Mouse (Mus musculus): ENCODE results near the gene Fuz. TPM values are rescaled to one million over a fixed set of nuclear protein-coding genes. Genes with fewer than 3 reads are reported as not detected.

Fuz gene
- total RNA-seq (2017): 22.1 and 29.9 TPM in 2 replicates

GRCm38 (mm10) chr7:44895593-44896434 lies at the start of gene Fuz:
Gene Fuz (plus strand): TSS chr7:44896079.
- ATAC-seq (ENCODE audit: extremely low read depth, insufficient number of reproducible peaks, low FRiP score, poor library complexity, severe bottlenecking): peak; percentile 70

GRCm38 (mm10) chr7:44846804-44847203 lies 49.1 kb upstream of the Fuz start:
- no peak for ATAC-seq (ENCODE audit: extremely low read depth, insufficient number of reproducible peaks, low FRiP score, poor library complexity, severe bottlenecking)

- no peak for ATAC-seq (ENCODE audit: extremely low read depth, insufficient number of reproducible peaks, low FRiP score, poor library complexity, severe bottlenecking)
These were observed 48.1 kb upstream of the Fuz start for GRCm38 (mm10) chr7:44847772-44848171.

GRCm38 (mm10) chr7:44848561-44849415 lies 47.1 kb upstream of the Fuz start, which contains the start of the genes Akt1s1 and Tbc1d17:
Gene Akt1s1 (plus strand): TSS chr7:44848991.
Gene Tbc1d17 (minus strand): TSS chr7:44849079.
- ATAC-seq (ENCODE audit: extremely low read depth, insufficient number of reproducible peaks, low FRiP score, poor library complexity, severe bottlenecking): peak; percentile 70

- peak; percentile 39 for ATAC-seq (ENCODE audit: extremely low read depth, insufficient number of reproducible peaks, low FRiP score, poor library complexity, severe bottlenecking)
These were observed 46.3 kb upstream of the Fuz start for GRCm38 (mm10) chr7:44849416-44850111.

- ATAC-seq (ENCODE audit: extremely low read depth, insufficient number of reproducible peaks, low FRiP score, poor library complexity, severe bottlenecking): no peak
These were observed 45.7 kb upstream of the Fuz start for GRCm38 (mm10) chr7:44850146-44850545.

- ATAC-seq (ENCODE audit: extremely low read depth, insufficient number of reproducible peaks, low FRiP score, poor library complexity, severe bottlenecking): no peak
These were observed 44.9 kb upstream of the Fuz start for GRCm38 (mm10) chr7:44850789-44851624.

- no peak for ATAC-seq (ENCODE audit: extremely low read depth, insufficient number of reproducible peaks, low FRiP score, poor library complexity, severe bottlenecking)
These were observed 44.1 kb upstream of the Fuz start for GRCm38 (mm10) chr7:44851625-44852234.

- ATAC-seq (ENCODE audit: extremely low read depth, insufficient number of reproducible peaks, low FRiP score, poor library complexity, severe bottlenecking): no peak
These were observed 43.4 kb upstream of the Fuz start for GRCm38 (mm10) chr7:44852259-44853027.

- ATAC-seq (ENCODE audit: extremely low read depth, insufficient number of reproducible peaks, low FRiP score, poor library complexity, severe bottlenecking): no peak
These were observed 42.8 kb upstream of the Fuz start for GRCm38 (mm10) chr7:44853065-44853464.

GRCm38 (mm10) chr7:44853596-44854355 lies 42.1 kb upstream of the Fuz start:
- ATAC-seq (ENCODE audit: extremely low read depth, insufficient number of reproducible peaks, low FRiP score, poor library complexity, severe bottlenecking): no peak

- ATAC-seq (ENCODE audit: extremely low read depth, insufficient number of reproducible peaks, low FRiP score, poor library complexity, severe bottlenecking): peak; percentile 22
These were observed 41.4 kb upstream of the Fuz start for GRCm38 (mm10) chr7:44854356-44855031.

GRCm38 (mm10) chr7:44855036-44855435 lies 40.8 kb upstream of the Fuz start:
- ATAC-seq (ENCODE audit: extremely low read depth, insufficient number of reproducible peaks, low FRiP score, poor library complexity, severe bottlenecking): no peak

- ATAC-seq (ENCODE audit: extremely low read depth, insufficient number of reproducible peaks, low FRiP score, poor library complexity, severe bottlenecking): no peak
These were observed 39.5 kb upstream of the Fuz start for GRCm38 (mm10) chr7:44856265-44856916.

- ATAC-seq (ENCODE audit: extremely low read depth, insufficient number of reproducible peaks, low FRiP score, poor library complexity, severe bottlenecking): peak; percentile 57
These were observed 38.8 kb upstream of the Fuz start, which contains the start of gene Pnkp for GRCm38 (mm10) chr7:44857042-44857552. Gene Pnkp (plus strand): TSS chr7:44857139.

Data from neutrophil, adult 5-6 weeks (primary cell).